Mouse (Mus musculus): Measurements from ENCODE around the gene Ccnf. TPM values are rescaled to one million over a fixed set of nuclear protein-coding genes. Genes with fewer than 3 reads are reported as not detected.

Gene Ccnf
- polyA plus RNA-seq, 1 experiment, result 32.9 TPM

- TF ChIP-seq FLI1 (IDR thresholded peaks at IDR 0.05; ENCODE audit: low read length), result no peak
- TF ChIP-seq GATA1 (IDR thresholded peaks at IDR 0.05; ENCODE audit: borderline replicate concordance, low read length), result no peak
- Histone ChIP-seq H3K9me3 (no peaks in the 10 kb centered on the region), H3K4me3 (replicated peaks) (peak overlapping the region; percentile 85), H3K36me3 (replicated peaks; ENCODE audit: low read length) (peaks cover 23% of the 10 kb centered on the region), H3K27me3 (replicated peaks) (peaks cover 59% of the 10 kb centered on the region), H3K4me1 (peaks cover 65% of the 10 kb centered on the region)
Measured at GRCm38 (mm10) chr17:24211631-24212440, 39.4 kb downstream of the Ccnf start.

GRCm38 (mm10) chr17:24210591-24210990, 40.7 kb downstream of the Ccnf start:
- H3K4me3 ChIP-seq (replicated peaks), result no peak overlapping the region

DNA sequence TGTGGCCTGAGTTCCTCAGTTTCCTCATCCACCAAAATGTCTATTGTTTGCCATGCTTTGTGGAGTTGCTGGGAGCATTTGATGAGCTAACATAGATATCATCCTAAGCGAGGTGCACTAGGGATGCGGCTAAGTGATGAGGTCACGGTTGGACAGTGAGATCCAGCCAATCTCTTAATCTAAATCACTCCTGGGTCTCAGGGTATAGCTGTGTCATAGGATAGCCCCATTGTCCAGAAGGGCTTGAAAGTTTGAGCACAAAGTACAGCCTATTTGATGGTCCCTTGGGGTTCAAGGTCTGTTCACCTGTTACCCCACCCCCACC, 41.4 kb downstream of the Ccnf start:
- H3K27me3 ChIP-seq (replicated peaks), result peaks cover 70% of the 10 kb centered on the region
- no peak overlapping the region for H3K4me3 ChIP-seq (replicated peaks)

More at GRCm38 (mm10) chr17:24210591-24210990, 40.7 kb downstream of the Ccnf start:
- peaks cover 70% of the 10 kb centered on the region for H3K27me3 ChIP-seq (replicated peaks)
- H3K36me3 ChIP-seq (replicated peaks; ENCODE audit: low read length), result peaks cover 11% of the 10 kb centered on the region
- TF ChIP-seq FLI1 (IDR thresholded peaks at IDR 0.05; ENCODE audit: low read length) (no peak), GATA1 (IDR thresholded peaks at IDR 0.05; ENCODE audit: borderline replicate concordance, low read length) (no peak)
- H3K9me3 ChIP-seq, result no peaks in the 10 kb centered on the region
- peaks cover 70% of the 10 kb centered on the region for H3K4me1 ChIP-seq

DNA sequence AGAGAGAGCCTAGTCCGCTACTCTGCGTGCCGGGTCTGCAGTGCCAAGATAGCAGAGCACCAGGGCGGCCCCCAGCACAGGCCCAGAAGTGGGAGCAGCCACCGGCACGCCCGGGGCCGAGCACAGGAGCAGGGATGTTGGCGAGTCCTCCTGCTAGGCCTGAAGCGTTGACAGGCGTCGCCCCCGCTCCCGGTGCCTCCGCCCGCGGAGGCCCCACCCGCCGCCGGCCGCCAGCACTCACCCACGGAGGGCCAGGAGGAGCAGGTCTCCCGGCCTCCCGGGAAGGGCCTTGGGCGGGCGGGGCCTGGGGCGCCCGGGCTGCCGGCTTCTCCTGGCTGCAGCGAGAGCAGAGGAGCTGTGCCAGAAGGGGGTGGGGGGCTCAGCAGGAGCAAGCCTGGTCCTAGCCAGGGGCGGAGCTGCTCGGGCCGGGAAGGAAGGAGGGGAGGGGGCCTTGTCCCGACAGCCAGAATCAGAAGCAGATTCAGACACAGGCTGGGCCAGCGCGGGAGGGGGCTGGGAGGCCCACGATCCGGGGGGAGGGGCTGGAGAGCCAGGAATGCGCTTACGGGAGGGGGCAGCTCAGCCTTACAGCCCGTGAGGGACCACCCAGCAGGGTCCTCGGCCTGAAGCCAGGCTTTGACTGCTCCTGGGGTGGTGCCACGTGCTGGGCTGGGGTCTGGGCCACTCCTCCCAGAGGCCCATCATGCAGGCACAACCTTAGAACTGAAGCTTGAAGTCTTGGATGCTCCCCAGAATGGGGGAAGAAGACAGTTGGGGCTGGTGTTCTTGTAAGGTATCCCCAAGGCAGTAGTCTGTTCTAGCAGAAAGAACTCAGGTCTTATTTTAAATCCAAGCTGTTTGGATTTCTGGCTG, 42.0 kb downstream of the Ccnf start, which contains the start of gene Ntn3:
Ntn3 (minus strand) TSS at position 489 of the 873 bp plus-strand sequence.
- Histone ChIP-seq H3K9me3 (no peaks in the 10 kb centered on the region), H3K4me3 (replicated peaks) (peak within 1 kb of the TSS; percentile 89), H3K27me3 (replicated peaks) (peaks cover 70% of the 10 kb centered on the region), H3K36me3 (replicated peaks; ENCODE audit: low read length) (peaks cover under 1% of the 10 kb centered on the region), H3K4me1 (peaks cover 76% of the 10 kb centered on the region)
- TF ChIP-seq GATA1 (IDR thresholded peaks at IDR 0.05; ENCODE audit: borderline replicate concordance, low read length) (no peak), FLI1 (IDR thresholded peaks at IDR 0.05; ENCODE audit: low read length) (no peak)

More for the DNA sequence above, 41.4 kb downstream of the Ccnf start:
- TF ChIP-seq GATA1 (IDR thresholded peaks at IDR 0.05; ENCODE audit: borderline replicate concordance, low read length) (no peak), FLI1 (IDR thresholded peaks at IDR 0.05; ENCODE audit: low read length) (no peak)
- peaks cover 5% of the 10 kb centered on the region for H3K36me3 ChIP-seq (replicated peaks; ENCODE audit: low read length)
- H3K4me1 ChIP-seq, result peaks cover 74% of the 10 kb centered on the region
- no peaks in the 10 kb centered on the region for H3K9me3 ChIP-seq

- Histone ChIP-seq H3K36me3 (replicated peaks; ENCODE audit: low read length) (no peaks in the 10 kb centered on the region), H3K9me3 (no peaks in the 10 kb centered on the region), H3K27me3 (replicated peaks) (peaks cover 70% of the 10 kb centered on the region), H3K4me3 (replicated peaks) (peak overlapping the region; percentile 89), H3K4me1 (peaks cover 80% of the 10 kb centered on the region)
- TF ChIP-seq FLI1 (IDR thresholded peaks at IDR 0.05; ENCODE audit: low read length) (no peak), GATA1 (IDR thresholded peaks at IDR 0.05; ENCODE audit: borderline replicate concordance, low read length) (no peak)
Measured at GRCm38 (mm10) chr17:24208641-24209042, 42.6 kb downstream of the Ccnf start.

DNA sequence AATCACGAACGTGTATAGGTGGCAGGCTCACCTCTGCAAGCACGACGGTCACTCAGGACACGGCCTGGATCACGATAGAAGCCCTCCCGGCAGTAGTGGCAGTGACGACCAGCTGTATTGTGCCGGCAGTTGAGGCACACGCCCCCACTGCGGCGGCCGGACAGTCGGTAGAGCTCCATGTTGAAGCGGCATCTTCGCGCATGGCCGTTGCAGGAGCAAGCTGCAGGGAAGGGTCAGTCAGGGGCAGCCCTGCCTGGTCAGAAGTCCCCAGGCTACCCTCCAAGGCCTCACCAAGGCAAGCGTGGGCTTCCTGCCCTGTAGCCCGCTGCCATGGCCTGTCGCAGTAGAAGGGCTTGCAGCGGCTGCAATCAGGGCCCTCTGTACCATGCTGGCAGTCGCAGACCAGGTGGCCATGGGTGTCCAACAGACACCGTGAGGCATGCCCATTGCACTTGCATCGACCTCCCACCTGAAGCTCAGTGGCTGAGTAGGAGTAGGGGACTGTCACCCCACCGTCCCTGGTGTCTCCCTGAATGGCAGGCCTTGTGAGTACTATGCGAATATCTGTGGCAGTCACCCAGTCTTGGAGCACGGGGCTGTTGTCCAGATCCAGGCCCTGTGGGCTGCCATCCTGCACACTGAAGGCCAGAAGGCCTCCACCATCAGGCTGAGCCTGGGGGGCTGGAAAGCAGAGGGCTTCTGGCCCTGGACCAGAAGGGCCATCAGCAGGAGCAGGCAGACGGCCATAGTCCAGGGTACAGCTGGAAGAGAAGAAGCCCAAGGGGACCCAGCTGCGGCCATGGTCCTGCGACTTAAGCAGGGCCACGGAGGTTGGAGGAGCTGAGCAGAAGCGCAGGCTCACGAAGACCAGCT, 43.3 kb downstream of the Ccnf start:
- H3K4me3 ChIP-seq (replicated peaks), result peak overlapping the region; percentile 89
- H3K4me1 ChIP-seq, result peaks cover 86% of the 10 kb centered on the region
- no peak for TF ChIP-seq GATA1 (IDR thresholded peaks at IDR 0.05; ENCODE audit: borderline replicate concordance, low read length)
- no peak for TF ChIP-seq FLI1 (IDR thresholded peaks at IDR 0.05; ENCODE audit: low read length)
- H3K36me3 ChIP-seq (replicated peaks; ENCODE audit: low read length), result no peaks in the 10 kb centered on the region
- H3K27me3 ChIP-seq (replicated peaks), result peaks cover 70% of the 10 kb centered on the region
- H3K9me3 ChIP-seq, result no peaks in the 10 kb centered on the region

- peaks cover 6% of the 10 kb centered on the region for H3K36me3 ChIP-seq (replicated peaks; ENCODE audit: low read length)
- peaks cover 59% of the 10 kb centered on the region for H3K27me3 ChIP-seq (replicated peaks)
- H3K4me3 ChIP-seq (replicated peaks), result peak overlapping the region; percentile 96
- H3K9me3 ChIP-seq, result no peaks in the 10 kb centered on the region
- peaks cover 91% of the 10 kb centered on the region for H3K4me1 ChIP-seq
- TF ChIP-seq GATA1 (IDR thresholded peaks at IDR 0.05; ENCODE audit: borderline replicate concordance, low read length) (no peak), FLI1 (IDR thresholded peaks at IDR 0.05; ENCODE audit: low read length) (no peak)
Measured at GRCm38 (mm10) chr17:24206451-24207351, 44.6 kb downstream of the Ccnf start.

- no peaks in the 10 kb centered on the region for H3K9me3 ChIP-seq
Measured at GRCm38 (mm10) chr17:24205908-24206361, 45.3 kb downstream of the Ccnf start.

More at GRCm38 (mm10) chr17:24205908-24206361, 45.3 kb downstream of the Ccnf start:
- H3K27me3 ChIP-seq (replicated peaks), result peaks cover 51% of the 10 kb centered on the region
- peak overlapping the region; percentile 96 for H3K4me3 ChIP-seq (replicated peaks)
- peaks cover 13% of the 10 kb centered on the region for H3K36me3 ChIP-seq (replicated peaks; ENCODE audit: low read length)
- TF ChIP-seq GATA1 (IDR thresholded peaks at IDR 0.05; ENCODE audit: borderline replicate concordance, low read length) (no peak), FLI1 (IDR thresholded peaks at IDR 0.05; ENCODE audit: low read length) (no peak)
- H3K4me1 ChIP-seq, result peaks cover 91% of the 10 kb centered on the region

Measured in megakaryocyte, embryonic 14.5 days (primary cell).